Mouse (Mus musculus) gastrocnemius, adult 8-10 months (tissue): ENCODE data around the gene Cplx3. TPM values are rescaled to one million over a fixed set of nuclear protein-coding genes. Genes with fewer than 3 reads are reported as not detected.
A peak's percentile ranks its signal among the peaks of the same experiment; 100 is the strongest.

ENCODE experiments used
- DNase-seq, 2 experiments: peaks; one replicate each; pipeline ENCODE4 v3.0.0; 2022; ENCODE audit warnings: low spot score in 2 of 2
- total RNA-seq, 4 experiments: library from RNA; stranded (reverse); gene quantifications; 2 replicates each; pipeline ENCODE4 v1.2.4; 2022

Gene Cplx3
- total RNA-seq, 4 experiments from 2014 or later = not detected

DNA sequence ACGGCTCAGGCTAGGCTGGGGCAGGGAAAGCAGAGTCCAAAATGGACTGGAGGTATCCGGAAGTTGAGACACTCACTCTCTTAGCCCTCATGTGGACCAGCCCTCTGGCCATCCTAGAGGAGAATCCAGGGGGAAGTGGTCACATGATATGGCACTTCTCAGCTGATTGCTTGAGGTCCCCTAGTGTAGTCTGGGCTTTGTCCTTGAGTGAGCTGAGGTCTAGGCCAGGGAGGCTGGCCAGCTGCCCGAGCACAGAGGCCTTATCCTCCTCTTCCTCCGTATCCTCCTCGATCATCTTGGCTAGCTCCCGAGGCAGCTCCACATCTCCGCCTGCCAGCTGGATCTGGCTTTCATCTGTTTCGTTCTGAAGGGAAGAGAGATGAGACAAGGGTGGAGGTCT lies 4.0 kb downstream of the Cplx3 start:
- DNase-seq = no peak

DNA sequence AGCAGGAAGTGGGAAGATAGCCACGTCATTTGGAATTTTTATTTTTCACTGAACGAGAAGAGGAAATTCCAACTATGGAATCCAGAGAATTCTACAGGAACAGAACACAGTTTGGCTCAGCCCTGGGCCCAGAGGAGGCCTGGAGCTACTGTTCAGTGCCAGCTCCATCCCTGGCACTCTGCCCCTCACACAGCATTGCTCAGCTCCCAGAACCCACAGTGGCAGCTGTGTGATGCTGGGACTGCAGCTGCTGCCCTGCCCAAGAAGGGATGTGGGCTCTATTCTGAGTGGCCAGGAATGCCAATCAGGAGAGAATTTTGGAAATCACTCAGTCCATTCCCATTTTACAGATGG lies 4.8 kb downstream of the Cplx3 start:
- DNase-seq = no peak

DNA sequence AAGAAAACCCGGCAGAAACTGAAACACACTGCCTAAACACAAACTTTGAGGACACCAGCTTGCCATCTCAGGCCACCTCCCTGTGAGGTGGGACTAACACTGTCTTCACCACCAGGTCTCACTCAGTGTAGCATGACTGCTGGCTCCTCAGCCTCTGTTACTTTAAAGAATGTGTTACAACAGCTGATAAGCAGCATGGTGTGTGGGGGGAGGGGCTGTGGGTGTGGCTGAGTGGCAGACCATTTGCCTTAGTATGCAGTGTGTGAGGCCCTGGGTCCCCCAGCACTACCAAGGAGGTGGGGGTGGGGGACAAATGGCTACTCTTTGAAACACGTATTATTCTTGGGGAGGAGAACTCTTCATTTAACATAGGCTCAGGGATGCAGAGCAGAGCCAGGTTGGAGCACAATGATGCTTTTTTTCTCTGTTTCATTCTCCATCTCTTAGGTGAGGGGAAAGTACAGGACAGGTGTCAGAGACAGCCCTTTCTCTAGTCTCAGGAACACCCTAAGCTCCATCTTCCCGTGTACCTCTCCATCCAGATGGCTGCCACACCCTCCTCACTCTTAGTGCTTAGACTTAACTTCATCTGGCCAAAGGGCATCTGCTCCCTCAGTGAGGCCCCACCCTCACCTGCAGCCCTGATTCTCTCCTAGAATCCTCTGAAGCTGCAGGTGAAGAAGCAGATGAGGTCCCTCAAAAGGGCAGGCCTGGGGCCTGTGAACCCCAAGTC lies 5.3 kb downstream of the Cplx3 start:
- DNase-seq = no peak

DNA sequence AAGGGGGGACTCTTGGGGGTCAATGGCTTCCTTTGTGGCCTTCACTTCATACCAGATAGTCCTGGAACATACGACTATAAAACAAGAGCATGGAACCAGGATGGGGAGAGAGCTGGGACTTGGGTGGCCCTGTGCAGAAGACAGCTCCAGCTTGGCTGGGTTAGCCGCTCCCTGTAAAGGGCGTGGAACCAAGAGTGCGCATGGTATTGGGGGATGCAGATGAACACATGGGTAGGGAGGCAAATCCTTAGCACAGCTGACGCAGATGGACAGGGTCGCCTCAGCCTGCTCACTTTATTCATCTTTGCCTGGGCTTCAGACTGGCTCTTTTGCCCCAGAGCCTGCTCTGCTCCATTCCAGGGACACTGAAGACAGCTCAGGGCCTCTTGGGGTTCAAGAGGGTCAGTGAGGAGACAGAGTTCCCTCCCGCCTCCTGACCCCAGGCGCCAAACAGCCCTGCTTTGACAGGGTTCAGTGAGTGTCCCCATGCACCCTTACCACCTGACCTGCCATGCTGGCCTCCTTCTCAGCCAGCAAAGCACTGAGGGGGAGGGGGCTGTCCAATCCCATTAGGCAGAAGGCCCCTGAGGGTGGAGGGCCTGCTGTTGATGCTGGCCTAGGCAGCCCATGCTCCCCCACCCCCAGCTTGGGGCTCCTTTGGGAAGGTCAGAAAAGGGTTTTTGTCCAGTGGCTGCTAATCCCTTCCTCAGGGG lies 7.1 kb downstream of the Cplx3 start:
- no peak for DNase-seq

DNA sequence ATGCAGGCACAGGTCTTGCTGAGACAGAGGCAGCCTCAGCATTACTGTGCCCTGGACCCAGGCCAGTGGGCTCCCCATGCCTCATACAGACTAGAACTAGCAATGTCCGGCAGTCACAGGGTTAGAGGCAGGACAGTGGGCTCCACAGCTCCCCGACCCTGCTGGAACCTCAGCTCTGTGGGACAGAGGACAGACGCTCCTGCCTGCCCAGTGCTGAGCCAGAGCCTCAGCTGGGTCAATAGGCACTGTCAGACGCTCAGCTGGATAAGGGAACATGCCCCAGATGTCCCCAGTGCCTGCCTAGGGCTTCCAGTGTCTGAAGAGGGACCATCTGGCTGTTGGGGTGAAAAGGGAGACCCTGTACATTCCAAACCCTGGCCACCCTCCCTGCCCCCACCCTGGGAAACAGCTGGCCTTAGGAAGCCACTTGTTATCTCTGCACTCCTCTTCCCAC lies 8.1 kb downstream of the Cplx3 start:
- DNase-seq = no peak

DNA sequence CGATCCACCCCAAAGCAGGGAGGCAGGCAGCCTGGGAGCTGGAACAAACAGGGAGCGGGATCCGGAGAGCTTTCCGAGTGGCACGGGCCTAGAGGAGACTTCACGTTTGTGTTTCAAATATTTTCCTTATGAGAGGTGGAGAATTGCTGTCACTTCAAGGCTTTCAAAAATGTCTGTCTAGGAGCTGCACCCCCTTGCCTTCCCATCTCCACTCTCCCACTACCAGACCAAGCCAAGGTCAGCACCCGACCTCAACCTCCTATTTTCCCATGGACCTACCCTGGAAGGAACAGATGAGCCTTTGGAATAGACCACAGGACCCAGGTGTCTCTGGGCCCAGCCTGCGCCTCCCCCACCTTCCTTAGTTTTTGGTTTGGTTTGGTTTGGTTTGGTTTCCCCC lies 8.8 kb downstream of the Cplx3 start:
- DNase-seq = no peak

DNA sequence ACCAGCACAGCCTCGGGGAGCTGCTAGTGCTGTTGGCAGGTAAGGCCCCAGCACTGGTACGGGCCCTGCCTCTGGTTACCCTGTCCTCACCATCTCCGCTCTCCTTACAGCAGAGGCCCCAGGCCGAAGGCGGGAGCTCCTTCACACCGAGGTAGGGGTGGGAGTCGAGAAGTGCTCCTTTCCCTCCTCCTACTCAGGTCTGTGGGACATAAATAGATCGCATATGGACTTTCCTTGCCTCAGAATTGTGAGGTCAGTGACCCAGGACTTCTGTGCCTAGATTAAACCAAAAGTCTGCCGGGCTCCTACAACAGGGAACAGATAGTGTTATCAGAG lies 11.9 kb downstream of the Cplx3 start:
- no peak for DNase-seq

DNA sequence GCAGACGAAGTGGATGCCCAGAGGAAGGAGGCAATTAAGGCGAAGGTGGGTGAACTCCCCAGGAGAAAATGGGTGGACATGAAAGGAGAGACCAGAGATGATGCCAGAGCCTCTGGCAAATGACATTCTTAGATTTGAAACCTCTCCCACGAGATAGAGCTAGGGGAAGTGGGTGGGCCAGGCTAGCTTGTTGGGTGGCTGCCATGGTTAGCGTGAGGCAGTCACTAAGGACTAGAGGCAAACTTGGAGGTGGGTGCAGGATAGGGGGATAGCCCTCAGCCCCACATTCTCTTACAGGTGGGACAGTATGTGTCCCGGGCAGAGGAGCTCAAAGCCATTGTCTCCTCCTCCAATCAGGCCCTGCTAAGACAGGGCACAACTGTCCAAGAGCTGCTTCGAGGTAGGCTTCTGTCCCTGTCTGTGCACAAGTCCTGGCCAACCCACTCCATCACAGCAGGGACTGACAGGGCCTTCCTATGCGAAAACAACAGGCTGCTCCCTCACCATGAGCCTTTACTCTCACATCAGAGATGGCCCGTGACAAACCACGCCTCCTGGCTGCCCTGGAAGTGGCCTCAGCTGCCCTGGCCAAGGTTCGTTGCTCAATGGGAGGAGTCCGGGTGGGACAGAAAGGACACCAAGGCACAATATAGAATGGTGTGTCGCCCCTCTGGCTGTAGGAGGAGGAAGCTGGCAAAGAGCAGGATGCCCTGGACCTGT lies 12.5 kb downstream of the Cplx3 start:
- no peak for DNase-seq

DNA sequence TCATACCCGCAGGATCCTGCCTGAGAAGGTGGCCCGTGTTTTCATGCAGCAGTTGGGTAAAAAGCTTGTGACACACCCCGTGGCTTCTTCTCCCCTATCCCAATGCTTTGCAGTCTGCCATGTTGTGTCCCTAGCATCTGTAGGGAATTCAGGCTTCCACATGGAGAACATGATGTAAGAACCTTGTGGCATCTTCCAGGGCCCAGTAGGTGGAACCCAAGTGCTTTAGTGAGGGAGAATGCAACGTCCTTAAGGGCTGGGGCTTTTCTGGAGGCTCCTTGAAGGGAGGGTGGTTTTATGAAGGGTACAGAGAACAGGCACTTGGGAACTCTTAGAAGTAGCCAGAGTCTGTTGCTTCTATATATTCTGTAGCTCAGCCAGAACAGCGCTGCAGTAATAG lies 15.4 kb downstream of the Cplx3 start:
- no peak for DNase-seq

DNA sequence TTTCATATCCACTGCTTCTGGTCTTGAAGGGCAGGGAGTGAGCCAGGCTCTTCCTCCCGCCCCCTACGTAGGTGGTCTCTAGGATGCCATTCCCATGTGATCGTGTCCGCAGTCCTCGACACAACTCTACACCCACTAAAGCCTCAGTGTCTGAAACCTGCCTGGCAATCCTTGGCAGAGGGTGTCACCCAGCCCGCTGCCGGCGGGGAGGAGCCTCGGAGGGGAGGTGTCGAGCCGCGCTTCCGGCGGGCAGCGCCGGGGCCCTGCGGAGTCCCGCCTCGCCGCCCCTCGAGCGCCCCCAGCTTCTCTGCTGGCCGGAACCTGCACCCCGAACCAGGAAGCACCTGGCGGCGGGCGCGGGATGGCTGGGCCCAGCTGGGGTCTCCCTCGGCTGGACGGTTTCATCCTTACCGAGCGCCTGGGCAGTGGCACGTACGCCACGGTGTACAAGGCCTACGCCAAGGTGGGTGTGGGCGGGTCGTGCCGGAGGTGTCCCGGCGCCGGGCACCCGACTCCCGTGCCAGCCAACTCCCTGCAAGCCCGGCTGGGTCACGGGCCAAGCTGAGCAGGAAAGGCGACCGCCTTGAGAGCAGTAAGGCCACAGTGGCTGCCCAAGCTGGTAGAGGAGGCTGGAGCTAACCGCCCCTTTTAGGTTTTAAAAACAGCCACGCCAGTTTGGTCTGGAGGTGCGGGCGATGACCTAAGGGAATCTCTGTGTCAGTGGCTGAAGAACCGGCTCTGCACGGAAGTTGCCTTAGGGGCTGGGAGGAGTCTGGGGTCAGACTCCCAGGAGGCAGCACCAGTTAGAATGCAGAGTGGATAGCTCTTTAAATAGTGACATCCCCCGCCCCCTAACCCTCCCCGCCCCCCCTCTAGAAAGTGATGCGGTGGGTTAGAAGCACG lies 16.6 kb downstream of the Cplx3 start, which contains the start of gene Ulk3:
Gene Ulk3 (plus strand): TSS at position 229 of the 903 bp plus-strand sequence.
- DNase-seq = peak; percentile 50 to 68

DNA sequence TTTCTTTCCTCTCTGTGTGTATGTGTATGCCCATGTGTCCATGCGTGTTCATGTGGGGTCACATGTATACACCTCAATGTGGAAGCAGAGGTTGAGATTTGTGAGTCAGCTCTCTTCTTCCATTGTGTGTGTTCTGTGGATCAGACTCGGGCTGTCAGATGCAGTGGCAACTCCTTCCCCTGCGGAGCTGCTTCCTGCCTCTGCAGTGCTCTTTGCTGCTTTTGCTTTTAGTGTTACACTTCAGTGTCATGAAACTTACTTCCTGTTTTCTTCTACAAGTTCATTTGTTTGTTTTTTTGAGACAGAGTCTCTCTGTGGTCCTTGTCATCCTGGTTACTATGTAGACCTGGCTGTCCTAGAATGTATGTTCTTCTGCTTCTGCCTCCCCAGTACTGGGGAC lies 21.1 kb downstream of the Cplx3 start:
- no peak for DNase-seq

DNA sequence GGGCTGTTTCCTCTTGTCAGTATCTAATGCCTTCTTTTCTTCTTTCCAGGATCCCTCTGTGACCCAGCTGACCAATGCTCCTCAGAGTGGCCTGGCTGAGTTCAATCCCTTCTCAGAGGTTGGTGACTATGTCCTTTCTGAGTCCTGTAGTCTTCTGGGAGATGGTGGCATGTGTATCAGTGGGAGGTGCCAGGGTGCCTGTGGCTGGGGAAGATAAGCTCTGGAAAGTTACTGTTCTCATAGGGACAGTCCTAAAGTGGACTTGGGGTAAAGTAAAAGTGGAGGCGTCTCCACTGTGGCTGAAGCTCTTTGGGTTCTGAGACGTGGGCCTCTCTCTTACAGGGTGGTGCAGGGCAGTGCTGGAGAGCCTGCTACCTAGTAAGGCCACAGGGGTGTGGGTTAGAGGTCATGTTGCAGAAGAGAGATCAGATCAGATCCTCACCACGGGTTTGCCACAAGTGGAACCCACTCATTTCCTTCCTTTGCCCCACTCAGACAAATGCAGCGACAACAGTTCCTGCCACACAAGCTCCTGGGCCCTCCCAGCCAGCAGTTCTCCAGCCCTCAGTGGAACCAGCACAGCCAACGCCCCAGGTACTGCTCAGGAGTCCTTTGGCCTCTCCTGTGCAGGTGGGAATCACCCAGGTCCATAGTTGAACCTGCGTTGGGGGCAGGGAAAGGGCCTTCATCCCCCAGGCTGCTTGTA lies 28.8 kb downstream of the Cplx3 start:
- DNase-seq = no peak

DNA sequence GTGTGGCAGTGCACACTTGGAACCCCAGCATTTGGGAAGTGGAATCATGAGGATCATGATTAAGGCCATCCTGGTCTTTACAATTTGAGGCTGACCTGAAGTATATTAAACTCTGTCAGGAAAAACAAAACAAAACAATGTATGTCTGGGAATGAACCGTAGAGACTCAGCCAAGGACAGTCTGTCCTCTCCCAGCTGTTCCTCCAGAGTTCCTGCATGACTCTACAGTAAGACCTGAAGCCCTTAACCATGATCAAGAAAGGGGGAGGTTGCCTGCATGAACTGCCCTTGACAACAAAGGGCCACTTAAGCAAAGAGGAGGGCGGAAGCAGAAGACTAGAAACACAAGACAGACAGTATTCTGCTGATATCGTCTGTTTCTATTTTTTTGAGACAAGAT lies 30.5 kb downstream of the Cplx3 start:
- DNase-seq = no peak

DNA sequence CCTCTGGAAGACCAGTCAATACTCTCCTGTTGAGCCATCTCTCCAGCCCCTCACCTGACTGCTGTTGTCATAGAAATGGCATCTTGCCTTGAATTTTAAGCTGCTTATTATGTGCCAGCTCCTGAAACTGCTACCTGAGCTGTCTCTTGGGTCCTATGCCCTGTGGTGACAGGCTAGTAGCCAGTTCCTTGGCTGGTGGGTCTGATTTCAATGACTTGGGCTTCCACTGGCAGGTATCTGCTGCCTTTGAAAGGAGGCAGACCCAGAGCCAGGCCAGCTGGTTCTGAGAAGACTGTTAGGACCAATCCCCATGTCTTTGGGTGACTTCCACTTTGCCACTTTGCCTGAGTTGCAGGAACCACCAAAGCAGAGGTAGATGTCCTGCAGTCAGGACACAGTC lies 31.7 kb downstream of the Cplx3 start:
- no peak for DNase-seq

DNA sequence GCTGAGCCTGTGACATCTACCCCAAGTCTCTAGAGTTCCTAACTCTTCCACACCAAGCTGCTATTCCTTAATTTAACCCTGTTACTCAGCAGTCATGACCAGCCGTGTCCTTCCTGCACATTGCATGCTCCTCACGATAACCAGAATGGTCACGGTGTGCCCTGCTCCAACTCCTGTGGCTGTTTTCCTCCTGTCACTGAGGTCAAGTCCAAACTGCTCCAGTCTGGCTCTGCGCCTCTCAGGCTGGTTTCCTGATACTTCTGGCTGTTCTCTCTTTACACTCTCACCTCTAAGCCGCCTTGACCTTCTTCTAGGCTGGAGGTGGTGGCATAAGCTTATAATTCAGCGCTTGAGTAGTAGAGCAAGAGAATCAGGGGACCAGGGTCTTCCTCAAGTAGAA lies 37.6 kb downstream of the Cplx3 start:
- peak; percentile 63 to 64 for DNase-seq

DNA sequence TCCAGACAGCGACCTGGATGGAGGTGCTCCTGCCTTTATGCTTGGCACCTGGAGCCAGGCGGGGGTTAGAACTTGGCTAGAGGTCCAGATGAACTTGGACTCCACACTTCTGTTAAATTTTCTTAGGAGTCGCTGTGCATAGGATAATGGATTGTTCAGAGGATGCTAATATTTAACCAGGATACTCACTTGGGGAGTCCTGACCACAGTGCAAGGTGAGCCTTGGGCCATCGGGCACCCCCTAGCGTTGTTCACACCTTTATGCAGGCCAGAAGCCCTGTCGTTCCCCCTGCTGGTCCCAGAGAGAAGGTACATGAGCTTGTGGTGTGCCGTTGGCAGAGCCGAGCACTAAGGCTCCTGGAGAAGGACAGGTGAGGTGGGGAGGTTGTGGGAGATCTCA lies 39.2 kb downstream of the Cplx3 start:
- no peak for DNase-seq

DNA sequence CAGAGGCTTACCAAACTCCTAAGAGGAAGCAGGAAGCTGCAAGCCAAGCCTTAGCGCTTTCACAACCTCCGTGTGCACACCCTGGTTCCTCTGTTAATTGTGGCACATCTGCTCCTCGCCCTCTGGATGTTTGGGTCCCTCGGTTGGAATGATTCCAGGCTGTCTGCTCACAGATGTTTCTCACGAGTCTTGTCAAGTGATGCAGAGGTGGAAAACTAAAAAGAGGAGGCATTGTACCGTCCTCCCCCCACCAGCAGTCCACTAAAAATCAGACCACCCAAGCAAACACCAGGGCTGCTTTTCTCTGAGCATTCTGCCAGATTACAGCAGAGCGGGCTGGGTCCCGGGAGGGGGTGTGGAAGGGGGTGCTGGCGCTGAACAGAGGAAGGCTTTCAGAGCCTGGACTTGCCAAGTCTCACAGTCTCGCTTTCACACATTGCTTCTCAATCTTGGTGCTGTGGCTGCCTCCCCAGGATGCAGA lies 40.3 kb downstream of the Cplx3 start:
- no peak for DNase-seq

DNA sequence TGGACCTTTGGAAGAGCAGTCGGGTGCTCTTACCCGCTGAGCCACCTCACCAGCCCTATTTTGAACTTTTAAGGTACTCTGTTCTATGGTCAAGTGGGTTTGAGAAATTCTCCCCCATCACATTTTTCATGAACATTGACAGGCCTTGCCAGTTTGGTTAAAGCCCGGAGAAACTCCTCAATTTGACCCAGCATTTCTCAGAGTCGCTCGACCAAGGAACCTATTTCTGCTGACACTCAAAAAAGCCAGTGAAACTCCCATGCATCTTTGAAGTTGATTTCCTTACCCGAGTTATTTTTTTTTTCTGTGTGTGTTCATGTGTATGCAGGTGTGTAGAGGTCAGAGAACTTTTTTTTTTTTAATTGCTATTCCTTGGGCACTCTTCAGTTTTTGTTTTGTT lies 41.5 kb downstream of the Cplx3 start:
- no peak for DNase-seq

DNA sequence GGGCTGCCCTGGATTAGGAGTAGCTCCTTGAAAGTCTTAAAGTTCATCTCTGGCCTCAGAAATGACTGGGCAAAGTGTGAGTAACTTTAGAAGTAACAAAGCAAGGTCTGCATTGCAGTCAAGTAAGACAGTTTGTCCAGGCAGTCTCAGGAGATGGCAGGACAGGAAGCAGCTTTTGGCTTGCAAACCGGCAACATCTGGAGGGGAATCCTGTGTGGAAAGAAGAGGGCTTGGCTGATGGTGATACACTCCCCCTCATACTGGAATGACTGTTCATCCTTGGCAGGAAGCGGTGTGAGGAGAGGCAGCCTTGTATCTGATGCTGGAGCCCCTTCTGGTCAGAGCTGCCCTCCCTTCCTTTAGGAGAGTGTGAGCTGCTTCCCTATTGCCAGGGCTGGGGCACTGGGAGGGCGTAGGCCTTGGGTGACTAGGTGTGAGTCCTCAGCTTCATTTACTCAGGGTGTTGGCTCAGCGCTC lies 43.1 kb downstream of the Cplx3 start:
- DNase-seq = peak in 1 of 2 experiments; percentile 25

DNA sequence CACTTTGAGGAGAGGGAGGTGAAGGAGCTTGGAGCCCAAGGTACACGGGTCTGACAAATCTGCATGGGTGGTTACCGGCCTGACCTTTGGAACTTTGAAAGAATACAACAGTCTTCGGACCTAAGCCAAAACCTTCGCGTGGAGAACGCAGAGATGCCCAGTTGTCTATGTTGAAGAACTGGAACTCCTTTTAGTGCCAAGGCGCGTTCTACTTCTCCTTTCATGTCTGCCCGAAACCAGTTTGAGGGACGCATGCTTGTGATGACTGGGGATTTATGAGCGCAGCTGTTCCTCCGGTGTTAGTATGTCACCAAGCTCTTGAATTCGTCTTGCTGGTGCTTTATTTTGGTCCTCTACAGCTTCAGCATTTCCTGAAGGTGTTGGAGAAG lies 44.4 kb downstream of the Cplx3 start:
- DNase-seq = peak in 1 of 2 experiments; percentile 42
